Mouse (Mus musculus): ENCODE measurements at regions not wholly inside any gene's neighbourhood (a gene's known extent, or its start where the extent isn't known, plus 50 kb on each side); places are given as distances from the start of the nearest gene placed in this dataset.

GRCm38 (mm10) chr1:122478003-122478402, 910.2 kb upstream of the Ddx18 start:
- no peak for ATAC-seq (ENCODE audit: insufficient read depth)
- H3K4me3 ChIP-seq (ENCODE audit: insufficient read depth in 1 of 2, low read depth in 2 of 2, low read length in 2 of 2): no peak overlapping the region
- H3K36me3 ChIP-seq (replicated peaks; ENCODE audit: control insufficient read depth, insufficient read depth, low read depth): no peaks in the 10 kb centered on the region
- H3K27ac ChIP-seq: no peak overlapping the region
- H3K4me2 ChIP-seq (ENCODE audit: low read depth): no peak overlapping the region
- TF ChIP-seq CTCF (IDR thresholded peaks at IDR 0.05; ENCODE audit: low read depth) (no peak), EP300 (IDR thresholded peaks at IDR 0.05; ENCODE audit: low read depth) (no peak)
- no peaks in the 10 kb centered on the region for H3K9me3 ChIP-seq (ENCODE audit: control insufficient read depth, low read length)
- no peaks in the 10 kb centered on the region for H3K27me3 ChIP-seq (ENCODE audit: control insufficient read depth, insufficient read depth, low read length)
- H3K9ac ChIP-seq (replicated peaks): no peak overlapping the region
- no peak for DNase-seq (ENCODE audit: low read depth in 3 of 3, low spot score in 3 of 3)
- 45% methylated on average over 1 of the region's 1 CpGs for WGBS (ENCODE audit: insufficient replicate concordance)
- H3K4me1 ChIP-seq (replicated peaks; ENCODE audit: control insufficient read depth in 2 of 2, insufficient read depth in 2 of 2, low read length in 1 of 2): no peaks in the 10 kb centered on the region

- no peak for ATAC-seq (ENCODE audit: insufficient read depth)
- H3K4me1 ChIP-seq (replicated peaks; ENCODE audit: control insufficient read depth in 2 of 2, insufficient read depth in 2 of 2, low read length in 1 of 2): no peaks in the 10 kb centered on the region
- no peak overlapping the region for H3K4me3 ChIP-seq (ENCODE audit: insufficient read depth in 1 of 2, low read depth in 2 of 2, low read length in 2 of 2)
- no peaks in the 10 kb centered on the region for H3K27me3 ChIP-seq (ENCODE audit: control insufficient read depth, insufficient read depth, low read length)
- H3K9ac ChIP-seq (replicated peaks): no peak overlapping the region
- no peak for DNase-seq (ENCODE audit: low read depth in 3 of 3, low spot score in 3 of 3)
- no peaks in the 10 kb centered on the region for H3K36me3 ChIP-seq (replicated peaks; ENCODE audit: control insufficient read depth, insufficient read depth, low read depth)
- H3K27ac ChIP-seq: no peak overlapping the region
- no peak overlapping the region for H3K4me2 ChIP-seq (ENCODE audit: low read depth)
- TF ChIP-seq CTCF (IDR thresholded peaks at IDR 0.05; ENCODE audit: low read depth) (no peak), EP300 (IDR thresholded peaks at IDR 0.05; ENCODE audit: low read depth) (no peak)
- H3K9me3 ChIP-seq (ENCODE audit: control insufficient read depth, low read length): no peaks in the 10 kb centered on the region
- WGBS (ENCODE audit: insufficient replicate concordance): 47% methylated on average over 3 of the region's 3 CpGs
These were observed 896.1 kb upstream of the Ddx18 start for GRCm38 (mm10) chr1:122463931-122464330.

DNA sequence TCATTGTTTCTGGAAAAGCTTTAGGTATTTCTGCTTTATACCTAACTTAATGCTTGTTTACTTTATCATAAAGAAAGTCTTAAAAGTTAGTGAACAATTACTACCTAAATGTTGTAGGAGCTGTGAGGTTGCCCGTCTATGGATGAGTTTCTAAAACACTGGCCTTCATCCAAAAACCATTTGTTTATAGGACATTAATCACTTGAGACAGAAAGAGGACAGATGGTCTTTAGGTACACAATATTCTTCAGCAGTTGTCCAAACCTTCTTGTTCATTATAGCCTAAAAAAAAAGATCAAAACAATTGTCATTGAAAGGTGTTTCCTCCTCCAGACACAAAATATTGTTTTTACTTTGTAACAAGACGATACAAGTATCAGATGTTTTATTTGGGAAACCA, 891.3 kb upstream of the Ddx18 start:
- WGBS (ENCODE audit: insufficient replicate concordance): 61% methylated on average over 2 of the region's 2 CpGs
- Histone ChIP-seq H3K36me3 (replicated peaks; ENCODE audit: control insufficient read depth, insufficient read depth, low read depth) (no peaks in the 10 kb centered on the region), H3K4me1 (replicated peaks; ENCODE audit: control insufficient read depth in 2 of 2, insufficient read depth in 2 of 2, low read length in 1 of 2) (no peaks in the 10 kb centered on the region), H3K4me3 (ENCODE audit: insufficient read depth in 1 of 2, low read depth in 2 of 2, low read length in 2 of 2) (no peak overlapping the region), H3K27me3 (ENCODE audit: control insufficient read depth, insufficient read depth, low read length) (no peaks in the 10 kb centered on the region), H3K4me2 (ENCODE audit: low read depth) (no peak overlapping the region), H3K27ac (no peak overlapping the region), H3K9me3 (ENCODE audit: control insufficient read depth, low read length) (no peaks in the 10 kb centered on the region), H3K9ac (replicated peaks) (no peak overlapping the region)
- ATAC-seq (ENCODE audit: insufficient read depth): no peak
- no peak for DNase-seq (ENCODE audit: low read depth in 3 of 3, low spot score in 3 of 3)
- TF ChIP-seq EP300 (IDR thresholded peaks at IDR 0.05; ENCODE audit: low read depth) (no peak), CTCF (IDR thresholded peaks at IDR 0.05; ENCODE audit: low read depth) (no peak)

DNA sequence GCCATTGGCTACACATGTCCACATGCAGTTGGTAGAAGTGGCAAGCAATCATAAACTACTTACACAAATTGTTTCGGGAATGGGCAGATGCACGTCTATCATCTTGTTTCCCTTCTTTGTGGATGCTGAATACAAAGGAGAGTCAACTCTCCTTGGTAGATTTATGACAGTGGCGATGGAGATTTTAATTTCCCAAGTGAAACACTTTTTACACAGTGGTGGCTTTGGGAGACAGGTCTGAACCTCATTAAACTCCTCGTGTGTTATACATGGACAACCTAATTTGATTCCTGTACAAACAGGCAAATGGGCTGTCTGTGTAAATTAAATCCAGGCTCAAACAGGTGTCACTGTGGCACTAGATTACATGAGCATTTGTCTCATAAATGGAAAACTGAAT, 887.1 kb upstream of the Ddx18 start:
- Histone ChIP-seq H3K4me2 (ENCODE audit: low read depth) (no peak overlapping the region), H3K4me3 (ENCODE audit: insufficient read depth in 1 of 2, low read depth in 2 of 2, low read length in 2 of 2) (no peak overlapping the region), H3K27ac (no peak overlapping the region), H3K4me1 (replicated peaks; ENCODE audit: control insufficient read depth in 2 of 2, insufficient read depth in 2 of 2, low read length in 1 of 2) (no peaks in the 10 kb centered on the region), H3K9me3 (ENCODE audit: control insufficient read depth, low read length) (no peaks in the 10 kb centered on the region), H3K36me3 (replicated peaks; ENCODE audit: control insufficient read depth, insufficient read depth, low read depth) (no peaks in the 10 kb centered on the region), H3K9ac (replicated peaks) (no peak overlapping the region), H3K27me3 (ENCODE audit: control insufficient read depth, insufficient read depth, low read length) (no peaks in the 10 kb centered on the region)
- ATAC-seq (ENCODE audit: insufficient read depth) (no peak), DNase-seq (ENCODE audit: low read depth in 3 of 3, low spot score in 3 of 3) (no peak)
- WGBS (ENCODE audit: insufficient replicate concordance): 48% methylated on average over 4 of the region's 4 CpGs
- TF ChIP-seq EP300 (IDR thresholded peaks at IDR 0.05; ENCODE audit: low read depth) (no peak), CTCF (IDR thresholded peaks at IDR 0.05; ENCODE audit: low read depth) (no peak)

DNA sequence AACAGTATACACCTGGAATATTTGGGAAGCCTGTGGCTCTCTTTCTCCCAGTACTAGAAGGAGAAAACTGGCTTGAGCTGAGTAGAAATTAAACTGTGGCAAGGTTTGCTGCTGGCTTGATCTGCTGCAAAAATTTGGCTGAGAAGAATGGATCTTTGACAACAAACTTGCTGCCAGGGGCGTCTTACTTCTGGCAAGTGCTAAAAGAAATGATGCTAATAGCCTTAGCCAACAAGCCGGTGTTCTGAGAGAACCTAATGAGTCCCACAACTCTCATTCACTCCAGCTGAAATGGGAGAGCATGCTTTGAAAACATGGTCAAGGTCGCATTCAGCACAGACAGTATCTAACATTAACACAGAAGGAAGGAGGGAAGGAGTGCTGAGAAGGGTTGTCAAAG, 885.8 kb upstream of the Ddx18 start:
- Histone ChIP-seq H3K27me3 (ENCODE audit: control insufficient read depth, insufficient read depth, low read length) (no peaks in the 10 kb centered on the region), H3K27ac (no peak overlapping the region), H3K4me1 (replicated peaks; ENCODE audit: control insufficient read depth in 2 of 2, insufficient read depth in 2 of 2, low read length in 1 of 2) (no peaks in the 10 kb centered on the region), H3K4me3 (ENCODE audit: insufficient read depth in 1 of 2, low read depth in 2 of 2, low read length in 2 of 2) (no peak overlapping the region), H3K4me2 (ENCODE audit: low read depth) (no peak overlapping the region), H3K9me3 (ENCODE audit: control insufficient read depth, low read length) (no peaks in the 10 kb centered on the region), H3K9ac (replicated peaks) (no peak overlapping the region), H3K36me3 (replicated peaks; ENCODE audit: control insufficient read depth, insufficient read depth, low read depth) (no peaks in the 10 kb centered on the region)
- DNase-seq (ENCODE audit: low read depth in 3 of 3, low spot score in 3 of 3) (no peak), ATAC-seq (ENCODE audit: insufficient read depth) (no peak)
- TF ChIP-seq EP300 (IDR thresholded peaks at IDR 0.05; ENCODE audit: low read depth) (no peak), CTCF (IDR thresholded peaks at IDR 0.05; ENCODE audit: low read depth) (no peak)
- WGBS (ENCODE audit: insufficient replicate concordance): 44% methylated on average over 3 of the region's 3 CpGs
